Mouse (Mus musculus): ENCODE results near the gene H2afx.

- TF ChIP-seq E2F4 (IDR thresholded peaks at IDR 0.05; ENCODE audit: insufficient read depth), result no peak
- no peak for TF ChIP-seq POLR2A (IDR thresholded peaks at IDR 0.05; ENCODE audit: insufficient read length, low read depth)
- TF ChIP-seq MAX (IDR thresholded peaks at IDR 0.05; ENCODE audit: low read depth), result no peak
- TF ChIP-seq SRF (IDR thresholded peaks at IDR 0.05; ENCODE audit: control insufficient read depth, insufficient read length, low read depth), result no peak
- TF ChIP-seq TCF12 (IDR thresholded peaks at IDR 0.05; ENCODE audit: insufficient read depth, poor library complexity, severe bottlenecking), result no peak
- TF ChIP-seq POLR2AphosphoS2 (IDR thresholded peaks at IDR 0.05; ENCODE audit: insufficient read length, low read depth), result no peak
Measured at GRCm38 (mm10) chr9:44376141-44376540, 41.6 kb downstream of the H2afx start.
